ENCODE assay signal across 23 mouse cellular contexts in the genomic region with DNA sequence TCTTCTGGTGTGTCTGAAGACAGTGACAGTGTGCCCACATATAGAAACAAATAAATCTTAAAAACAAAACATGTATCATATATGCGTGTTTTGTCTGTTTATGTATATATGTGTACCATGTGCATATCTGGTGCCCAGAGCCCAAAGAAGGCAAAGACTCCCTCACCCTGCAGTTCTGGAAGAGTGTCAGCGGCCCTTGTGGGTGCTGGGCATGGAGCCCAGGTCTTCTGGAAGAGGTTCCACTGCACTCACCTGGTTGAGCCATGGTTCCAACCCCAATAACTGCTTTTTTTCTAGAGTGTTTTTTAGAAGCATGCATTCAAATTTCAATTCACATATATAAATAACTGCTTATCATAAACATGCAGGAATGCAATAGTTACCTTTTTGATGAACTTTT. TPM values are rescaled to one million over a fixed set of nuclear protein-coding genes. Genes with fewer than 3 reads are reported as not detected.
DNase-seq lines count a peak whose midpoint lies in the region; ATAC-seq lines count a peak whose summit lies in the region.
"Had no signal": no experiment of that assay in that cellular context is flagged by ENCODE, and none has a peak within 500 bp of the region (broad histone marks: within the 10 kb centered on the region; RNA-seq: fewer than 3 reads in every experiment).

No protein-coding gene starts in this region.

- 97% methylated on average over 2 of the region's 2 CpGs for WGBS in heart, embryonic 11.5 days (ENCODE audit: insufficient replicate concordance)

- H3K4me3 ChIP-seq in heart, embryonic 11.5 days (ENCODE audit: low read depth, low read length): no peak overlapping the region
- H3K4me3 ChIP-seq: embryonic facial prominence, embryonic 15.5 days; erythroblast, embryonic 14.5 days; forebrain, embryonic 10.5 days; gastrocnemius, adult 2 months; heart, embryonic 12.5 days; hindbrain, embryonic 12.5 days had no signal

- intact Hi-C loops in heart, postnatal 14 days (cut with DNase I): no loop called here

- H3K36me3 ChIP-seq in heart, embryonic 11.5 days (ENCODE audit: control insufficient read depth, insufficient read depth, low read length): peaks cover 17% of the 10 kb centered on the region

- H3K9ac ChIP-seq in heart, embryonic 11.5 days (ENCODE audit: low read depth, low read length): no peak overlapping the region
- H3K9ac ChIP-seq: embryonic facial prominence, embryonic 15.5 days; heart, embryonic 12.5 days; hindbrain, embryonic 12.5 days had no signal

- H3K9me3 ChIP-seq in heart, embryonic 11.5 days (replicated peaks; ENCODE audit: control insufficient read depth, low read length): no peaks in the 10 kb centered on the region
- H3K9me3 ChIP-seq: embryonic facial prominence, embryonic 15.5 days; forebrain, embryonic 10.5 days; heart, embryonic 12.5 days; hindbrain, embryonic 12.5 days had no signal

- peaks cover 18% of the 10 kb centered on the region for H3K4me1 ChIP-seq in heart, embryonic 11.5 days (ENCODE audit: control insufficient read depth, insufficient read depth, low read length)

- peak; percentile 26 to 29 for DNase-seq in heart, postnatal 14 days
- DNase-seq in cerebellum, adult 18-20 months: peak; percentile 74 to 76
- peak; percentile 69 for DNase-seq in cerebellum, adult 9-11 months
- peak; percentile 66 to 69 for DNase-seq in cerebellum, postnatal 36 days
- no peak for DNase-seq in thymus, postnatal 14 days
- no peak for DNase-seq in ovary, postnatal 10 days (ENCODE audit: low spot score)
- DNase-seq: adrenal gland, adult 2 months; adrenal gland, postnatal 25 days; embryo, embryonic 11 days; gastrocnemius, adult 2 months; gastrocnemius, postnatal 25 days; heart, postnatal 36 days had no signal

- H3K4me2 ChIP-seq in heart, embryonic 11.5 days: no peak overlapping the region
- H3K4me2 ChIP-seq: embryonic facial prominence, embryonic 15.5 days; heart, embryonic 12.5 days; hindbrain, embryonic 12.5 days had no signal

- no peaks in the 10 kb centered on the region for H3K27me3 ChIP-seq in heart, embryonic 11.5 days (ENCODE audit: control insufficient read depth, insufficient read depth, low read length)
- H3K27me3 ChIP-seq: embryonic facial prominence, embryonic 15.5 days; heart, embryonic 12.5 days; hindbrain, embryonic 12.5 days had no signal

- no peak for ATAC-seq in heart, embryonic 11.5 days (replicated peaks; ENCODE audit: insufficient number of reproducible peaks, low FRiP score, low TSS enrichment)
- no peak for ATAC-seq in monocyte, adult 5-6 weeks (replicated peaks; ENCODE audit: insufficient number of reproducible peaks, low FRiP score, low TSS enrichment, poor library complexity, severe bottlenecking)
- ATAC-seq: forebrain, embryonic 14.5 days; hindbrain, embryonic 16.5 days; inflammation-experienced regulatory T-cells, adult 6 months; intestine, postnatal 0 days had no signal

- no peak overlapping the region for H3K27ac ChIP-seq in heart, embryonic 11.5 days (ENCODE audit: low read depth, low read length)
- H3K27ac ChIP-seq: embryonic facial prominence, embryonic 15.5 days; forebrain, embryonic 10.5 days; gastrocnemius, adult 2 months; hindbrain, embryonic 12.5 days had no signal

RNA-seq across cellular contexts. Expression of a gene that starts 22.5 kb away (rescaled TPM):
- 10 to 100 TPM; 26.9 to 28.3 TPM for total RNA-seq in heart, postnatal 14 days (2021)
- 20.1 and 22.0 TPM in 2 replicates for polyA plus RNA-seq in heart, embryonic 11.5 days (2014; fragmentation: Nextera tagmentation; extraction: Ambion mirVana)
- total RNA-seq in monocyte, adult 5-6 weeks (2017): 18.7 to 69.1 TPM (median 39.3 TPM) in 3 replicates

RNA-seq across cellular contexts. Expression of a gene that starts 41.2 kb away (rescaled TPM):
- 100 to 1,000 TPM; 463 to 497 TPM for total RNA-seq in heart, postnatal 14 days (2021)
- polyA plus RNA-seq in heart, embryonic 11.5 days (2014; fragmentation: Nextera tagmentation; extraction: Ambion mirVana): 1,124 and 1,155 TPM in 2 replicates
- 453 to 604 TPM (median 584 TPM) in 3 replicates for total RNA-seq in monocyte, adult 5-6 weeks (2017)

Comparison
In these comparisons a context has a peak if more than half of its experiments do, and no peak if none do; other contexts are left out.
1. DNase-seq: peak in heart, postnatal 14 days (2 of 2), cerebellum, adult 18-20 months (2 of 2), cerebellum, adult 9-11 months (single experiment) and cerebellum, postnatal 36 days (2 of 2); none in thymus, postnatal 14 days (single experiment) and ovary, postnatal 10 days (single experiment).